Mouse (Mus musculus) embryonic facial prominence, embryonic 12.5 days (tissue): ENCODE measurements around the gene Sys1. TPM values are rescaled to one million over a fixed set of nuclear protein-coding genes. Genes with fewer than 3 reads are reported as not detected.

Experiments used
- ATAC-seq: fragments of 200-750 bp; cut with Nextera tagmentation; 2 replicates; pipeline ENCODE4 v1.8.0; 2017; ENCODE audit not compliant: insufficient number of reproducible peaks, insufficient read depth, low FRiP score, low TSS enrichment
- H3K27ac ChIP-seq: fragments of 300-500 bp; sonication (generic); 2 replicates; pipeline ENCODE4 v1.5.1; 2016; ENCODE audit warnings: mild to moderate bottlenecking
- H3K27me3 ChIP-seq: fragments of 300-500 bp; sonication (generic); 2 replicates; pipeline ENCODE4 v1.6.1; 2016; ENCODE audit warnings: mild to moderate bottlenecking, moderate library complexity
- H3K36me3 ChIP-seq: fragments of 300-500 bp; sonication (generic); 2 replicates; pipeline ENCODE4 v1.6.1; 2016; ENCODE audit warnings: mild to moderate bottlenecking
- H3K4me1 ChIP-seq: fragments of 300-500 bp; sonication (generic); 2 replicates; pipeline ENCODE4 v1.6.1; 2016
- H3K4me2 ChIP-seq: fragments of 300-500 bp; sonication (generic); replicated peaks from 2 replicates; pipeline ENCODE4 v1.6.1; 2016; ENCODE audit warnings: mild to moderate bottlenecking, moderate library complexity
- H3K4me3 ChIP-seq: fragments of 300-500 bp; sonication (generic); 2 replicates; pipeline ENCODE4 v1.5.1; 2016; ENCODE audit warnings: mild to moderate bottlenecking
- H3K9ac ChIP-seq: fragments of 300-500 bp; sonication (generic); 2 replicates; pipeline ENCODE4 v1.6.1; 2016; ENCODE audit warnings: mild to moderate bottlenecking, moderate library complexity
- H3K9me3 ChIP-seq: fragments of 300-500 bp; sonication (generic); 2 replicates; pipeline ENCODE4 v1.6.1; 2016; ENCODE audit warnings: mild to moderate bottlenecking, moderate library complexity
- WGBS: fragments of 180-500 bp; shearing (Covaris S2); methylation state at CpG from one replicate; pipeline ENCODE4 v1.1.7; 2016; 5-methylcytosine and 5-hydroxymethylcytosine counted together
- polyA plus RNA-seq: library from polyadenylated mRNA; unstranded; fragments of >200 nt; fragmentation: Nextera tagmentation; extraction: Ambion mirVana; gene quantifications from 2 replicates; pipeline ENCODE4 v1.2.1, GENCODE M21; 2016

The Sys1 gene
- polyA plus RNA-seq, 1 experiment from 2014 or later = 66.8 TPM

GRCm38 (mm10) chr2:164487115-164487527, 30.4 kb downstream of the Sys1 start:
- 9% methylated on average over 11 of the region's 11 CpGs for WGBS
- peaks cover 46% of the 10 kb centered on the region for H3K27me3 ChIP-seq
- H3K27ac ChIP-seq = no peak overlapping the region
- no peak for ATAC-seq
- peak overlapping the region; percentile 100 for H3K4me2 ChIP-seq
- peak overlapping the region; percentile 68 for H3K9ac ChIP-seq
- no peaks in the 10 kb centered on the region for H3K36me3 ChIP-seq
- H3K4me1 ChIP-seq = peaks cover 9% of the 10 kb centered on the region; the same call in 1 of the 2 replicates
- no peaks in the 10 kb centered on the region for H3K9me3 ChIP-seq
- H3K4me3 ChIP-seq = peak overlapping the region; percentile 84

- Histone ChIP-seq H3K4me1 (peaks cover 9% of the 10 kb centered on the region; the same call in 1 of the 2 replicates), H3K9ac (no peak overlapping the region), H3K27ac (no peak overlapping the region), H3K27me3 (peaks cover 46% of the 10 kb centered on the region), H3K4me2 (no peak overlapping the region), H3K36me3 (no peaks in the 10 kb centered on the region), H3K9me3 (no peaks in the 10 kb centered on the region), H3K4me3 (no peak overlapping the region)
- no peak for ATAC-seq
- WGBS = 57% methylated on average over 9 of the region's 9 CpGs
Measured at GRCm38 (mm10) chr2:164487812-164488211, 31.0 kb downstream of the Sys1 start.

- Histone ChIP-seq H3K9ac (no peak overlapping the region), H3K27ac (no peak overlapping the region), H3K27me3 (no peaks in the 10 kb centered on the region), H3K9me3 (no peaks in the 10 kb centered on the region), H3K36me3 (no peaks in the 10 kb centered on the region), H3K4me2 (no peak overlapping the region), H3K4me3 (no peak overlapping the region), H3K4me1 (peaks cover 6% of the 10 kb centered on the region)
- 45% methylated on average over 2 of the region's 2 CpGs for WGBS
- ATAC-seq = no peak
Measured at GRCm38 (mm10) chr2:164494126-164494525, 37.4 kb downstream of the Sys1 start.

GRCm38 (mm10) chr2:164496331-164496730, 39.6 kb downstream of the Sys1 start:
- H3K4me3 ChIP-seq = no peak overlapping the region
- H3K4me2 ChIP-seq = no peak overlapping the region
- ATAC-seq = no peak
- H3K36me3 ChIP-seq = peaks cover 15% of the 10 kb centered on the region
- H3K9me3 ChIP-seq = no peaks in the 10 kb centered on the region
- peaks cover 6% of the 10 kb centered on the region for H3K4me1 ChIP-seq
- no peak overlapping the region for H3K9ac ChIP-seq
- no peaks in the 10 kb centered on the region for H3K27me3 ChIP-seq
- WGBS = 45% methylated on average over 1 of the region's 1 CpGs
- no peak overlapping the region for H3K27ac ChIP-seq

GRCm38 (mm10) chr2:164496847-164497690, 40.3 kb downstream of the Sys1 start, which contains the start of gene Pigt:
TSS of gene Pigt (plus strand) at chr2:164497520.
- Histone ChIP-seq H3K9me3 (no peaks in the 10 kb centered on the region), H3K36me3 (peaks cover 21% of the 10 kb centered on the region), H3K27ac (no peak within 1 kb of the TSS), H3K4me1 (peaks cover 6% of the 10 kb centered on the region), H3K4me2 (peak within 1 kb of the TSS; percentile 92), H3K27me3 (no peaks in the 10 kb centered on the region), H3K4me3 (peak within 1 kb of the TSS; percentile 73), H3K9ac (peak within 1 kb of the TSS; percentile 61)
- ATAC-seq = peak; percentile 91
- 4% methylated on average over 43 of the region's 43 CpGs for WGBS

- H3K27me3 ChIP-seq = no peaks in the 10 kb centered on the region
- ATAC-seq = 0 out of 2 replicates have a peak, but pooled peaks have one; percentile 30
- peak overlapping the region; percentile 61 for H3K9ac ChIP-seq
- peak overlapping the region; percentile 73 for H3K4me3 ChIP-seq
- H3K9me3 ChIP-seq = no peaks in the 10 kb centered on the region
- H3K4me1 ChIP-seq = peaks cover 6% of the 10 kb centered on the region
- H3K27ac ChIP-seq = no peak overlapping the region
- peaks cover 28% of the 10 kb centered on the region for H3K36me3 ChIP-seq
- 7% methylated on average over 21 of the region's 21 CpGs for WGBS
- peak overlapping the region; percentile 92 for H3K4me2 ChIP-seq
Measured at GRCm38 (mm10) chr2:164497691-164498268, 41.0 kb downstream of the Sys1 start.

- Histone ChIP-seq H3K4me1 (peaks cover 6% of the 10 kb centered on the region), H3K9ac (no peak overlapping the region), H3K27ac (no peak overlapping the region), H3K27me3 (no peaks in the 10 kb centered on the region), H3K9me3 (no peaks in the 10 kb centered on the region), H3K4me3 (no peak overlapping the region), H3K4me2 (no peak overlapping the region), H3K36me3 (peaks cover 42% of the 10 kb centered on the region)
- no peak for ATAC-seq
- WGBS = 72% methylated on average over 5 of the region's 5 CpGs
Measured at GRCm38 (mm10) chr2:164499317-164499716, 42.6 kb downstream of the Sys1 start.

GRCm38 (mm10) chr2:164500511-164500910, 43.7 kb downstream of the Sys1 start:
- H3K9me3 ChIP-seq = 0 out of 2 replicates have a peak, but pooled peaks cover 6% of the 10 kb centered on the region
- H3K9ac ChIP-seq = no peak overlapping the region
- H3K27ac ChIP-seq = no peak overlapping the region
- peaks cover 52% of the 10 kb centered on the region for H3K36me3 ChIP-seq
- no peak overlapping the region for H3K4me3 ChIP-seq
- peaks cover 6% of the 10 kb centered on the region for H3K4me1 ChIP-seq
- H3K27me3 ChIP-seq = no peaks in the 10 kb centered on the region
- WGBS = 91% methylated on average over 7 of the region's 7 CpGs
- no peak for ATAC-seq
- H3K4me2 ChIP-seq = no peak overlapping the region

- no peak overlapping the region for H3K9ac ChIP-seq
- 95% methylated on average over 3 of the region's 3 CpGs for WGBS
- 0 out of 2 replicates have a peak, but pooled peaks cover 6% of the 10 kb centered on the region for H3K9me3 ChIP-seq
- no peak overlapping the region for H3K27ac ChIP-seq
- ATAC-seq = no peak
- H3K36me3 ChIP-seq = peaks cover 62% of the 10 kb centered on the region
- H3K27me3 ChIP-seq = no peaks in the 10 kb centered on the region
- no peaks in the 10 kb centered on the region for H3K4me1 ChIP-seq
- H3K4me3 ChIP-seq = no peak overlapping the region
- H3K4me2 ChIP-seq = no peak overlapping the region
Measured at GRCm38 (mm10) chr2:164504919-164505318, 48.2 kb downstream of the Sys1 start.

- Histone ChIP-seq H3K27me3 (no peaks in the 10 kb centered on the region), H3K36me3 (peaks cover 54% of the 10 kb centered on the region), H3K9me3 (0 out of 2 replicates have a peak, but pooled peaks cover 6% of the 10 kb centered on the region), H3K4me3 (no peak overlapping the region), H3K4me1 (no peaks in the 10 kb centered on the region), H3K27ac (no peak overlapping the region), H3K9ac (no peak overlapping the region), H3K4me2 (no peak overlapping the region)
- 91% methylated on average over 4 of the region's 4 CpGs for WGBS
- ATAC-seq = no peak
Measured at GRCm38 (mm10) chr2:164505619-164506347, 49.0 kb downstream of the Sys1 start.

- no peaks in the 10 kb centered on the region for H3K4me1 ChIP-seq
- H3K4me2 ChIP-seq = no peak overlapping the region
- no peak for ATAC-seq
- no peak overlapping the region for H3K4me3 ChIP-seq
- WGBS = 85% methylated on average over 19 of the region's 19 CpGs
- H3K27me3 ChIP-seq = no peaks in the 10 kb centered on the region
- peaks cover 36% of the 10 kb centered on the region for H3K36me3 ChIP-seq
- 0 out of 2 replicates have a peak, but pooled peaks cover 6% of the 10 kb centered on the region for H3K9me3 ChIP-seq
- H3K27ac ChIP-seq = no peak overlapping the region
- no peak overlapping the region for H3K9ac ChIP-seq
Measured at GRCm38 (mm10) chr2:164507811-164508210, 51.0 kb downstream of the Sys1 start.
